Mouse (Mus musculus) forebrain, embryonic 16.5 days (tissue): Measurements from ENCODE around the gene Acot4. TPM values are rescaled to one million over a fixed set of nuclear protein-coding genes. Genes with fewer than 3 reads are reported as not detected.
"Not testable (repeated sequence)": the region's sequence is repeated elsewhere in the genome, so short reads cannot be mapped to it uniquely, and the experiment has no call there.

ENCODE experiments used
- ATAC-seq: fragments of 200-750 bp; cut with Nextera tagmentation; 2 replicates; pipeline ENCODE4 v1.8.0; 2017; ENCODE audit warnings: mild to moderate bottlenecking, moderate library complexity
- H3K27ac ChIP-seq: fragments of 300-500 bp; sonication (generic); 2 replicates; pipeline ENCODE4 v1.5.1; 2014; ENCODE audit warnings: low read length, control low read depth
- H3K27me3 ChIP-seq: fragments of 300-500 bp; sonication (generic); replicated peaks from 2 replicates; pipeline ENCODE4 v1.6.1; 2014; ENCODE audit warnings: low read length; ENCODE audit not compliant: control insufficient read depth, insufficient read depth
- H3K36me3 ChIP-seq: fragments of 300-500 bp; sonication (generic); 2 replicates; pipeline ENCODE4 v1.6.1; 2014; ENCODE audit not compliant: control insufficient read depth, insufficient read depth
- H3K4me1 ChIP-seq: fragments of 300-500 bp; sonication (generic); replicated peaks from 2 replicates; pipeline ENCODE4 v1.6.1; 2014; ENCODE audit warnings: low read length; ENCODE audit not compliant: control insufficient read depth, insufficient read depth
- H3K4me2 ChIP-seq: fragments of 300-500 bp; sonication (generic); 2 replicates; pipeline ENCODE4 v1.6.1; 2014; ENCODE audit warnings: mild to moderate bottlenecking, low read length, control low read depth
- H3K4me3 ChIP-seq: fragments of 300-500 bp; sonication (generic); replicated peaks from 2 replicates; pipeline ENCODE4 v1.5.1; 2014; ENCODE audit warnings: mild to moderate bottlenecking, low read length, control low read depth
- H3K9ac ChIP-seq: fragments of 300-500 bp; sonication (generic); replicated peaks from 2 replicates; pipeline ENCODE4 v1.6.1; 2014; ENCODE audit warnings: low read depth, low read length, control low read depth
- H3K9me3 ChIP-seq: fragments of 300-500 bp; sonication (generic); 2 replicates; pipeline ENCODE4 v1.6.1; 2016; ENCODE audit warnings: low read length; ENCODE audit not compliant: control insufficient read depth
- WGBS: fragments of 180-500 bp; shearing (Covaris S2); extraction: QIAGEN DNeasy Blood & Tissue Kit; methylation state at CpG from one replicate; pipeline ENCODE4 v1.1.7; 2014; 5-methylcytosine and 5-hydroxymethylcytosine counted together
- polyA plus RNA-seq: library from polyadenylated mRNA; unstranded; fragments of >200 nt; fragmentation: Nextera tagmentation; extraction: Ambion mirVana; gene quantifications from 2 replicates; pipeline ENCODE4 v1.2.1, GENCODE M21; 2015

Gene Acot4
- polyA plus RNA-seq, 1 experiment from 2014 or later = 0.35 TPM

DNA sequence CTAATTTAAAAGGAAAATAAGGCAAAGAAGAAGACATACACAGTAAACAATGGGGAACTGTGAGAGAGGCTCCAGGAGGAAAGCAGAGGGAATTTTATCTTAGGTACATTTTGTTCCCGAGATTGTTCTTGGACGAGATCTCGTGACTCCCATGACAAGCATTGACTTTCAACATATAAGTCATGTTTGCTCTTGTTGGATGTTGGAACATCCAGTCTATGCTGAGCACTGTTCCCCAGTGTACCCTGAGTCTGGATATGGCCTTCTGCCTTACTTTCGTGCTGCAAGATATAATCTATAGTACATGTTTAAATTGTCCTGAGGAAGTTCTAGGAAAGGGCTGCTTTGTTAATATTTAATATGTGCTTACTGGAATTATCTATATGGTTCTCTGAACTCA, 46.4 kb downstream of the Acot4 start:
- H3K36me3 ChIP-seq = no peaks in the 10 kb centered on the region
- H3K9me3 ChIP-seq = no peaks in the 10 kb centered on the region
- H3K4me1 ChIP-seq = no peaks in the 10 kb centered on the region
- H3K9ac ChIP-seq = no peak overlapping the region
- no peak for ATAC-seq
- H3K4me3 ChIP-seq = no peak overlapping the region
- H3K27me3 ChIP-seq = no peaks in the 10 kb centered on the region
- no peak overlapping the region for H3K4me2 ChIP-seq
- no peak overlapping the region for H3K27ac ChIP-seq
- 89% methylated on average over 4 of the region's 4 CpGs for WGBS

- WGBS = 89% methylated on average over 5 of the region's 5 CpGs
- H3K9me3 ChIP-seq, H3K27me3 ChIP-seq, ATAC-seq, H3K4me1 ChIP-seq, H3K4me3 ChIP-seq, H3K36me3 ChIP-seq, H3K4me2 ChIP-seq, H3K9ac ChIP-seq, H3K27ac ChIP-seq: not testable (repeated sequence)
These were observed 56.5 kb downstream of the Acot4 start for GRCm38 (mm10) chr12:84094666-84095065.

Other genes starting within 250 kb of the Acot4 start
- gene Numb, start 116.4 kb upstream of the Acot4 start, polyA plus RNA-seq = 16.3 and 19.2 TPM in 2 replicates
- gene Riox1, start 87.8 kb upstream of the Acot4 start, polyA plus RNA-seq = 9.3 and 9.7 TPM in 2 replicates
- gene Heatr4, start 53.5 kb upstream of the Acot4 start, polyA plus RNA-seq = not detected in 2 replicates
- 9.4 and 11.3 TPM in 2 replicates for gene Acot2, start 50.5 kb upstream of the Acot4 start, polyA plus RNA-seq
- gene Acot1, start 28.9 kb upstream of the Acot4 start, polyA plus RNA-seq = 72.1 and 101 TPM in 2 replicates
- not detected in 2 replicates for gene Gm49366, start 556 bp downstream of the Acot4 start, polyA plus RNA-seq
- 0.87 and 1.1 TPM in 2 replicates for gene Acot3, start 13.8 kb downstream of the Acot4 start, polyA plus RNA-seq
- 0.16 TPM in 1 of 2 replicates, not detected in the other for gene Acot5, start 30.9 kb downstream of the Acot4 start, polyA plus RNA-seq
- 1.4 and 1.6 TPM in 2 replicates for gene Acot6, start 62.3 kb downstream of the Acot4 start, polyA plus RNA-seq
- gene Dnal1, start 76.0 kb downstream of the Acot4 start, polyA plus RNA-seq = 10.4 and 12.8 TPM in 2 replicates
- 5.3 and 7.2 TPM in 2 replicates for gene Pnma1, start 110.1 kb downstream of the Acot4 start, polyA plus RNA-seq
- 3.8 and 4.4 TPM in 2 replicates for gene Elmsan1, start 180.5 kb downstream of the Acot4 start, polyA plus RNA-seq
- gene Ptgr2, start 246.9 kb downstream of the Acot4 start, polyA plus RNA-seq = 13.2 and 15.1 TPM in 2 replicates